Mouse (Mus musculus): ENCODE measurements around the gene Camk1. TPM values are rescaled to one million over a fixed set of nuclear protein-coding genes. Genes with fewer than 3 reads are reported as not detected.
"Not testable (repeated sequence)": the region's sequence is repeated elsewhere in the genome, so short reads cannot be mapped to it uniquely, and the experiment has no call there.

The Camk1 gene
- polyA plus RNA-seq, 1 experiment: 173 TPM

DNA sequence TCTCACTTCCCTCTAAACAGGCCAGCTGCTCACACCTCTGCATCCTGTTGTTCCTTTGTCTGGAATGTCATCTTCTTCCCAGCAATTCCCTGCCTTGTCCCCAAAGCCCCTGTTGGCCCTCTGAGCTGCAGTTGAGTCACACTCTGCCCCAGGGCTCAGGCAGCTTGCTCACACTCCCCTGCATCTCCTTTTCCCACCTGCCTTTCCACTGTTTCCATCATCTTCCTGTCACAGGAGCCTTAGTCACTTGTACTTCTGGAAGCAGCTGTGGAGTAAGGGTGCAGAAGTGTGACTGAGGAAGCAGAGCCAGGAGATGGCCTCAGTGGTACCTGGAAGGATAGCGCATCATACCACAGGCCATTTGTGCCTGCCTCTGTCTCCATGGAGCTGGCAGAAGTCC is 18.5 kb upstream of the Camk1 start:
- peak in 1 of 2 experiments; percentile 17 for DNase-seq (ENCODE audit: extremely low spot score in 1 of 2, low spot score in 1 of 2)

DNA sequence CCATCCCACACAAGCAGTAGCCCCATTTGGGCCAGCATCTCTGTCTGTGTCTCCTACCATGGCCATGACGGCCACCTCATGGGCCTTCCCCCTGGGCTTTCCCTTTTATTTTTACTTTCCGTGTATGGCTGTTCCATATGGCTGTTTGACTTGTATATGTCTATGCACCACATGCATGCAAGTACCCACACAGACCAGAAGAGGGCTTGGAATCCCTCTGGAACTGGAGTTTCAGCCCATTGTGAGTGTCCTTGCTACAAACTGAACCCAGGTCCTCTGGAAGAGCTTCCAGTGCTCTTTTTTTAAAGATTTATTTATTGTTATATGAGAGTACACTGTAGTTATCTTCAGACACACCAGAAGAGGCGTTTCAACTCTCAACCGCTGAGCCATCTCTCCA is 17.7 kb upstream of the Camk1 start:
- no peak for DNase-seq (ENCODE audit: extremely low spot score in 1 of 2, low spot score in 1 of 2)

DNA sequence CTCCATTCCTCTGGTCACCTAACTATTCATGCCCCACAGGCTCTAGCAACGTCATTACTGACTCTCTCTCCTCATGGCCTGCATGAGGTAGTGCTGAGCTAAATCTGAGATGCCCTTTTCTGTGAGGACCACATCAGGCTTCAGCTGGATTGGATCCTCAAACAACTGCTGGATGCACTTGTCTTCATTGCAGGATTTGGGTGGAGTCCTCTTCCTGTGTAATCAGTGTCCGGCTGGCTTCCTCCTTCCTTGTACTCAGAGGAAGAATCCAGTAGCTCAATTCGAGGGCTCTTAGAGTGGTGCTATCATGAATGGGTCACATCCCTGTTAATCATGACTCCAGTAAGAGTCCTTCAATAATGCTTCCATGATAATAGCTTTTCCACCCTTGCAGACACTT is 9.9 kb upstream of the Camk1 start:
- no peak for DNase-seq (ENCODE audit: extremely low spot score in 1 of 2, low spot score in 1 of 2)

DNA sequence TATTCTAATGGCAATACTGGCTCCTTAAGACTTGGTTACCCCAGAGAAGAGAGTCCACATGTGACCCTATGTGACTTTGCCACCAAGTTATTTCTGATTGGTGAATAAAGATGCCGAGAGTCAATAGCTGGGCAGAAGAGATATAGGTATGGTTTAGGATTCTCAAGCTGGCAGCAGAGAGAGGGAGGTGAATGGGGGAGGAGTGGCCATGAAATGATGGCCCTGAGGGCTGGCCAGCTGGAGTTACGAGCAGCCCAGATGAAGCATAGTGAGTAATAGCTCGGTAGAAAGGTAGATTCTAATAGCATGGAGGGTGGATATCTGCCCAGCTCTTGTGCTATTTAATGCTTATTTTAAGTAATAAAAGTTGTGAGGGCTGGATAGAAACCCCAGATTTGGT is 9.0 kb upstream of the Camk1 start:
- DNase-seq (ENCODE audit: extremely low spot score in 1 of 2, low spot score in 1 of 2): no peak

DNA sequence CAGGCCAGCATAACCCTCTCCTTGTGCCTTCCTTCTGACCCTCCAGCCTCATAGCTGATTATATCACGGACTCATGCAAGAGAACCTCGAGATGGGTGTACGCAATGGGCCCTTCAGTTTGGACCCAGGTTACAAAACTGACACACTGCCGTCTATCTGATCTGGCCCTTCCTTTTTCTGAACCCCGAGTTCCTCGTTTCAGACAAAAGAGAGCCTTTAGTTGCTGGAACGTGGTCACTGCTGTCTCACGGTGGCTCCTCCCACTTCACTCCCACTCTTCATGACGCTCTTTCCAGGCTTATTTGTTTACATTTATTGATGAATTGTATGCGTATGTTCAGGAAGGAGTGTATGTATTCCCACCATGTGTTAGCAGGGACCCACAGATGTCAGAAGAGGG is 7.9 kb upstream of the Camk1 start:
- no peak for DNase-seq (ENCODE audit: extremely low spot score in 1 of 2, low spot score in 1 of 2)

DNA sequence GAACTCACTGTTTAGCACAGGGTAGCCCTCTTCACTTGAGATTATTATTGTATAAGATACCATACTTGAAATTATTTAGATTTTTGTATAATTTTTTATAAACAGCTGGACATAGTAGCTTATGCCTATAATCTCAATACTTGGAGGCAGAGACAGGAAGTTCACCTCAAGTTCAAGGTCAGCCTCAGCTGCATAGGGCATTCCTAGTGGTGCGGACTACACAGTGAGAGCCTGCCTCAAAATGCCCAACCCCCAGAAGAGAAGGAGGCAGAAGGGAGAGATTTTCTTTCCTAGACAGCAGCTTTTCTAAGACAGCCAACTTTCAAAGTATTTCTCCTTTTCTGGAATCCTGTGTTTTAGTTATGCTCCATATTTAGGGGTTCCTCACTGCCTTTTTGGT is 7.4 kb upstream of the Camk1 start:
- DNase-seq (ENCODE audit: extremely low spot score in 1 of 2, low spot score in 1 of 2): no peak

DNA sequence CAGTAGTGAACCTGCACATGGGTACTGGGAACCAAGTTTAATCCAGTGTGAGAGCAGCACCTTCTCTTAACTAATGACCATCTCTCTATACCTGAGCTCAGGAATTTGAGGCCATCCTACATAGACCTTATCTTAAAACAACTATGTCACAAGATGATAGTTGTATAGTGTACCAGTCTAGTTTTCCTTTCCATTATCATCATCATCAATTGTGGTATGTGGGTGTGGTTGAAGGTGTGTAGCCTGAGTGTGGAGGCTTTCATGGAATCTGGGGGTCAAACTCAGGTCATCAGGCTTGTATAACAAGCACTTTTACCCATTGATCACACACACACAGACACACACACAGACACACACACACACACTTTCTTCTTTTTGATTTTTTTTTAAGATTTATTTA is 6.8 kb upstream of the Camk1 start:
- no peak for DNase-seq (ENCODE audit: extremely low spot score in 1 of 2, low spot score in 1 of 2)

DNA sequence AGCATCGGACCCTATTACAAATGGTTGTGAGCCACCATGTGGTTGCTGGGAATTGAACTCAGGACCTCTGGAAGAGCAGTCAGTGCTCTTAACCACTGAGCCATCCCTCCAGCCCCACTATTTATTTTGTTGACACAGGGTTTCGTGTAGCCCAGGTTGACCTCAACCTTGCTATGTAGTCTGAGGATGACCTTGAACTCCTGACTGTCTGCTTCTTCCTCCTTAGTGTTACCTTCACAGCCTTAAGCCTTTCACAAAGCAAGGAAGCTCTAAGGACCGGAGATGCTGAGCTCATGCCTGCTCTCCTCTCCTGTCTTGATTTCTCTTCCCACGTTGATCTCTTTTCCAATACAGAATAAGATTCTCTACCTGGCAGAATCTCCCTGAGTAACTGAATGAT is 3.1 kb upstream of the Camk1 start:
- no peak for DNase-seq (ENCODE audit: extremely low spot score in 1 of 2, low spot score in 1 of 2)

DNA sequence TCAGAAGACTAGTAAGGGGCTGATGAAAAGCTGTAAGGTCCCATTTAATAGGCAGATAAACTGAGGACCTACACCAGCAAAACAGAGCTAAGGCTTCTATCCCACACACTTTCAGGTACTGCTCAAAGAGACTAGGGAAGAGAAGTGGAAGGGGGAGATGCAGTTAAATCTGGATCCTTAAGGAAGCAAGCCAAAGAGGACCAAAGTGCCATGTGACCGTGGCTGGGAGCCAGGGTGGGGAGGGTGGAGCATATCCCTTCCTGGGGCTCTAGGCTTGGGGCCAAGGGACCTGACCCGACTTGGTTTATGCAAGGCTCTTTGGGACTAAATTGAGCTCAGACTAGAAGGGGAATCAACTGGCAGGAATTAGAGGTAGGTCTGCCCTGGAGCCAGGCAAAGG is 537 bp upstream of the Camk1 start:
- DNase-seq (ENCODE audit: extremely low spot score in 1 of 2, low spot score in 1 of 2): peak in 1 of 2 experiments; percentile 41

DNA sequence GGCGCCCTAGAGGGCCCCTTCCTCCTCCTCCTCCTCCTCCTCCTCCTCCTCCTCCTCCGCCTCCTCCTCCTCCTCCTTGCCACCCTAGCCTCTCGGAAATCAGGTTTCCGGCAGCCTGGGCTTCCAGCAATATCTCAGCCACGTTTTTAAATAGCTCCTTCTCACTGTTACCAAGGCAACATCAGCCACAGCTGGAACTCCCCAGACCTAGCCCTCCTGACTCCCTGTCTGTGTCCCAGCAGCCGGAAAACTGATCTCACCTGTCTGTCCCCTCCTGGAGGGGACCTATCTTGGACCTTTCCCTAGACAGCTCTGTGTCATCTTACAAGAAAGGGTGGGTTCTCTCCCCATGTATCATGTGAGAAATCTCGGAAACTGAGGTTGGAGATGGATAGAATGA is 1.5 kb downstream of the Camk1 start:
- peak in 1 of 2 experiments; percentile 53 for DNase-seq (ENCODE audit: extremely low spot score in 1 of 2, low spot score in 1 of 2)

DNA sequence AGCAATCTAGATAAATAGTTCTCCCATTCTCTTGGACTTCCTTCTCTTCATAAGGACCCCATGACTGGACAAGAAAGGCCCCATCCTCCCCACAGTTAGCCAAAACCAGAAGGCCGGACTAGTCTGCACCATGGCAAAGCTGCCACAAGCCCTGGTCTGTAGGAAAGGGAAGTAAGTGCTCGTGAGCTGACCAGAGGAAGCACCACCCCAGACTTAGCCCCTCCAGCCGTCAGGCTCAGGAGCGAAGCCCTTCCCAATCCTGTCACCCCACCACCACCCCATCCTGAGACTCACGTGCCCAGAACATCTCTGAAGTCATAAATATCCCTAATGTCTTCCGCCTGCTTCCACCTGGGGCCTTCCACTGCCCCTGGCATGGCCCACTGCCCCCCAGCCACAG is 2.2 kb downstream of the Camk1 start:
- no peak for DNase-seq (ENCODE audit: extremely low spot score in 1 of 2, low spot score in 1 of 2)

DNA sequence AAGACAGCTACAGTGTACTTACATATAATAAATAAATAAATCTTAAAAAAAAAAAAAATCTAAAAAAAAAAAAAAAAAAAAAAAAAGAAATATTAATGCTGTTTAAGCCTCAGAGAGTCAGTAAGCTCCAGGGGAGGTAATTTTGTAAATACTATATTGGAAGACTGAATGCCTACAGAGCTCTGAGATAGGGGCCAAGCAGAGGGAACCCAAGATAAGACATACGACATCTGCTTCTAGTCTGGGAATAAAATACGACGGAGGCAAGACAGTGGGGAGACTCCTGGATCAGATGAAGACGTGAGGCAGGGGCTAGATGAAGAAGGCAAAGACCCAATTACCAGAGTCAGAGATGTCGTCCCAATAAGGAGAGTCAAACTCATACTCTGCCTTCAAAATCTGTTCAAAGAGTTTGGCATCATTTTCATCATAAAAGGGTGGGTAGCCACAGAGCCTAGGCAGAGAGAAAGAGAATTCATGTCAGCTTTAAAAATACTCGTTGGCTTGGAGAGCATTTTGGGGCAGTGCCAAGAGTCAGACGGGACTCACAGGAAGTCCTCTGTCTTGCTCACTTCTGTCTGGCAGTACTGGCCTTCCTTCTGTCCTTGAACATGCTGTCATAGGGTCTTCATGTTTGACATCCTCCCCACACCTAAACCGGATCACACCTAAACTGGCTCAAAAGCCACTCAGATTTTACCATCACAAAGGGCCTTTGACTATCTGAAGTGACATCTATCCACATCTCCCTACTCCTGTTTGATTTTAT is 6.7 kb downstream of the Camk1 start:
- no peak for DNase-seq (ENCODE audit: extremely low spot score in 1 of 2, low spot score in 1 of 2)

DNA sequence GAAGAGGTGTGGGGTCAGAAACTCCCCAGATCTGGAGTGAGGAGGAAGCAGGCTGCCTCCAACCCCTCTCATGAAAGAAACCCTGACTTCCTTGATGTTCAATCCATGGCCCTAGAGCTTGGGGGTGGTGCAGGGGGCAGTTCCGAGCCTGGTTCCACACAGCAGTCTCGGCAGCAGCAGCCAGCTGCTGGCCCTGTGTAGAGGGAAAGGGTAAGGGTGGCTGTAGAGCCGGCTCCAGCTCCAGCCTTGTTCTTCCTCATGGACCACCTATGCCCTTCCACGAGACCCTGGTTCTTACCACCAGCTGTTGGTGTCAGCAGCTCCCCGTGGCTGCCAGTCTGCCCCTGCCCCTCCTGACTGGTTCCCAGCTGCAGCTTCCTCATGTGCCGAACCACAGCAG is 9.6 kb downstream of the Camk1 start:
- no peak for DNase-seq (ENCODE audit: extremely low spot score in 1 of 2, low spot score in 1 of 2)

DNA sequence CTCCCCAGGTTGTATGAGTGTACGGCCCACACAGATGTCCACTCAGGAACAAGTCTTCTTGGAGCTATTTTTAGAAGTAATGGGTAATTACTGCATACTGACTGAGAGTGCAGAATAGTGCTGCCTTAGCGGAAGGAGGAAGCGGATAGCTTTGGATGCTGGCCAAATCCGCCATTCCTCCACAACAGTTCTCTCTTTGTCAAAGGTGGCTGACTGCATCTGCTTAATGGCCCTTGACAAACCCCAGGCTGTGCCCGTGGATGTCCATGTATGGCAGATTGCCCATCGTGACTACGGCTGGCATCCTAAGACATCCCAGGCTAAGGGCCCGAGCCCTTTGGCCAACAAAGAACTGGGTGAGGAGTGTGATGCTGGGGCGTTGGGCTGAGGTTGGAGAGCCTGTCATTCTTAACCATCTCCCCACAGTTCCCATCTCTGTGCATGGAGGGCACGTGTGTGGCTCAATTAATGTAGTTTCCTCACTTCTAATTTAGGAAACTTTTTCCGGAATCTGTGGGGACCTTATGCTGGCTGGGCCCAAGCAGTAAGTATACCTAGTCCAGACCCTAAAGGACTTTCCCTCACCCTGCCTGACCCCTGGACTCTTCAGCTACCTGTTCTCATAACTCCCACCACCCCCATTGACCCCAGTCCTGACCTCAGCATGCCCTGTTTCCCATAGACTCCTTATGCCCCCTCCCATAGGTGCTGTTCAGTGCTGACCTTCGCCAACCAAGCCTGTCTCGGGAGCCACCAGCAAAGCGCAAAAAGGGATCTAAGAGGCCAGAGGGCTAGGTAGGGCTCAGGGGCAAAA is 10.4 kb downstream of the Camk1 start:
- peak; percentile 61 to 73 for DNase-seq (ENCODE audit: extremely low spot score in 1 of 2, low spot score in 1 of 2)

DNA sequence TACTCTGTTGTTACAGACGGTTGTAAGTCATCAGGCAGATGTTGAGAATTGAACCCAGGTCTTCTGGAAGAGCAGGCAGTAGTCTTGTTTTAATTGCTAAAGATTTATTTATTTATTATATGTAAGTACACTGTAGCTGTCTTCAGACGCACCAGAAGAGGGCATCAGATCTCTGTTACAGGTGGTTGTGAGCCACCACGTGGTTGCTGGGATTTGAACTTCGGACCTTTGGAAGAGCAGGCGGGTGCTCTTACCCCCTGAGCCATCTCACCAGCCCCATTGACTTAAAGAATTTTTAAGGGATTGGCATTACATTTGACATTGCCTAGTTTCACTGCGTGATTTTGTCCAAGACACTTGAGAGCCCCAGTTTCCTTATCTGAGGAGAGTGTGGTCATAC is 11.1 kb downstream of the Camk1 start:
- DNase-seq (ENCODE audit: extremely low spot score in 1 of 2, low spot score in 1 of 2): not testable (repeated sequence)

DNA sequence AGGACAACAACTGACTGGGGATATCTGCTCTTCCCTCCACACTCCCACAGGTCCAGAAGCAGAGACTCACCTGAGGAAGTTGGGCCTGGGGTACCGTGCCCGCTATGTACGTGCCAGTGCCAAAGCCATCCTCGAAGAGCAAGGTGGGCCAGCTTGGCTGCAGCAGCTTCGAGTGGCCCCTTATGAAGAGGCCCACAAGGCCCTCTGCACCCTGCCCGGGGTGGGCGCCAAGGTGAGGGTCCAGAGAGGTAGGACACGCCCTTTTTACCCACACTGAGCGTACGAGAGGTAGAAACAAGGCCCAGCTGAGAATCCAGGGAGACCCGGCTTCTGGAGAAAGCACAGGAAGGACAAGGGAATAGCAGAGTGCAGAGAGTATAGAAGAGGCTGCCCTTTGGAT is 12.1 kb downstream of the Camk1 start:
- DNase-seq (ENCODE audit: extremely low spot score in 1 of 2, low spot score in 1 of 2): no peak

DNA sequence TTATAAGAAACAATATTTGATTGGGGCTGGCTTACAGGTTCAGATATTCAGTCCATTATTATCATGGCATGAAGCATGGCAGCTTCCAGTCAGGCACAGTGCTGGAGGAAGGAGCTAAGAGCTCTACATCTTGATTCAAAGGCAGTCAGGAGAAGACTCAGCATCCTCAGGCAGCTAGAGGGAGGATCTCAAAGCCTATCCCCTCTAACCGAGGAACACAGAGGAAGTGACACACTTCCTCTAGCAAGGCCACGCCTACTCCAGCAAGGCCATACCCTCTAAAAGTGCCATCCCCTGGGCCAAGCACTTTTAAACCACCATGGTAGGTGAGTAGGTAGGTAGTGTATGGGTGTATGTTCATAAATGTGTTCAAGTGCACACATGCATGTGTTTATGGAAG is 13.2 kb downstream of the Camk1 start:
- DNase-seq (ENCODE audit: extremely low spot score in 1 of 2, low spot score in 1 of 2): no peak

DNA sequence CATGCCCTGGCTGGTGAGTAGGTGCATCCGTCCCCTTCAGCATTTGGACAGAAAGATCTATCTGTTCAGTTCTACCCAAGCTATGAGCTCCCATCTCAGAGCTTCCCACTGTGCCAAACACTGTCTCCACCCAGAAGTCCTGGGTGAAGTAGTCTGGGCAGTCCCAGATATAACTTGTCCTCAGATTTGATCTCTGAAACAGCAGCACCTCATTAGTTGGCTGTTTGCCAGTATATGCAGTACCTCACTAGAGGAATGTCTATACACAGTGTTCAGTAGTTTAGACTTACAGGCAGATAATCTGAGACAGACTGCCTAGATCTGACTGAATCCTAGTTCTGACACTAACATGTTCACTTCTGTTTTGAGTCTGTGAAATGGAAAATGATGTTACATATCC is 14.4 kb downstream of the Camk1 start:
- no peak for DNase-seq (ENCODE audit: extremely low spot score in 1 of 2, low spot score in 1 of 2)

DNA sequence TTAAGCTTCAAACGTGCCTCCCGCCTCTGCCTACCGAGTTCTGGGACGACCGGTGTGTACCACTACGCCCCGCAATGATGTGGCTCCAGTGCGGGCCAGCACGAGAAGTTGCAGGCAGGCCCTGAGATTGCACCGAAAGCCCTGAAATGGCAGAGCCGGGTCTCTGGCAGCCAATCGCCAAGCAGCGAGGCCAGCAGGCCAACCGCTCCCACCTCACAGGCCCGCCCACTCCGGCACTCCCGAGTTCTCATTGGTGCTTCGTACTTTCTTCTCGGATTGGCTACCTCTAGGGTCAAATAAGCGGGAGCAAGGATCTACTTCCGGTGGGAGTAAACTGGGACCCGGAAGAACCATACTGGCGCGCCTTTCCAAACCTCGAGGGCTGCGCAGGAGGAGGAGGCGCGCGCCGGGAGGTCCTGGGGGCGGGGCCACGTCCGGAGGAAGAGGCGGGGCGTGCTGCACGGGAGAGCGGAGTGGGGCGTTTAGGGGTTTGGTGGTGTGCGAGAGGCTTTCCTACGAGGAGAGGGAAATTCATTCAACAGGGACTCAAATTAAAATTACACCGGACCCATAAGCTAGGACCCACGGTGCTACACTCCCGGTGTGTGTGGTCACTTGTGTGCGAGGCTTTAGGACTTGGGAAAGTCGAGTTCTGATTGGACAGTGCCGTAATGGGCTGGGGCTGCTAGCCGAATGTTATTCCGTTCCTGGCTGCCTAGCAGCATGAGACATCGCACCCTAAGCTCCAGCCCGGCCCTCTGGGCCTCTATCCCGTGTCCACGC is 17.1 kb downstream of the Camk1 start, which contains the start of gene Ogg1:
Ogg1 (plus strand) TSS at position 440 of the 783 bp plus-strand sequence.
- peak; percentile 99 for DNase-seq (ENCODE audit: extremely low spot score in 1 of 2, low spot score in 1 of 2)

DNA sequence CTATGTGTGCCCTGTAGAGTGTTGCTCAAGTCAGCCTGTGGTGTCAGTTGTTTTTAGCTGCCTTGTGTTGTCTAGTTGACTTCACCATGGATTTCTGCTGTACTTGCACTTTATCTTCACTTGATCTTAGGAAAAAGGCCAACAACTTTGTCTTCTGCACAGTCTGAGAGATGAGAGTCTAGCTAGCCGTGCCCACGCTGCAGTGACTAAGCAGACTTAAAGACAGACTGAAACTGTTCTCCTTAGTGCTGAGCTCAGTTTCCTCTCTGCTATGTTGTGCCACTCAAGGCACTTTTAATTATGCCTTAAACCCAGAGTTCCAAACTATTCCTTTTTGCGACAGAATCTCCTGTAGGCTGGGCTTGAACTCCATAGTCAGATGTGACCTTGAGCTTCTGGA is 27.8 kb downstream of the Camk1 start:
- DNase-seq (ENCODE audit: extremely low spot score in 1 of 2, low spot score in 1 of 2): peak in 1 of 2 experiments; percentile 52

DNA sequence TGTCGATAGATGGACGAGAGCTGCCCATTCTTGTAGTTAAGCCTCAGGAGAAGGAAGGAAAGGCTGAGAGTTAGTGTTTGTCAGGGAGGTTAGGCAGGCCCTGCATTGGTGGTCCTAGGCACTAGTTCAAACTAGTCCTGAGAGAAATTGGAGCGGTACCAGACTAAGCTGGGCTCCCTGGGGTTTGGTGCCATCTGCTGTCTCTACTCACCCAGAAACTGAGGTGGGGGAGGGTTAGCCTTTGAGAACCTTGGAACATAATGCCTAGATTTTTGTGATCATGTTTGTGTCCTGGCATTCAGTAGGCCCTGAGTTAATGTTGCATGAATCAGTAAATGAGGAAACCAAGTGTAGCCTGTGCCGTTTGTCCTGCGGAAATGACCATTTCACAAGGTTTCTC is 35.6 kb downstream of the Camk1 start:
- peak in 1 of 2 experiments; percentile 65 for DNase-seq (ENCODE audit: extremely low spot score in 1 of 2, low spot score in 1 of 2)
